Mouse (Mus musculus): ENCODE results near the gene Gucy1b2.

DNA sequence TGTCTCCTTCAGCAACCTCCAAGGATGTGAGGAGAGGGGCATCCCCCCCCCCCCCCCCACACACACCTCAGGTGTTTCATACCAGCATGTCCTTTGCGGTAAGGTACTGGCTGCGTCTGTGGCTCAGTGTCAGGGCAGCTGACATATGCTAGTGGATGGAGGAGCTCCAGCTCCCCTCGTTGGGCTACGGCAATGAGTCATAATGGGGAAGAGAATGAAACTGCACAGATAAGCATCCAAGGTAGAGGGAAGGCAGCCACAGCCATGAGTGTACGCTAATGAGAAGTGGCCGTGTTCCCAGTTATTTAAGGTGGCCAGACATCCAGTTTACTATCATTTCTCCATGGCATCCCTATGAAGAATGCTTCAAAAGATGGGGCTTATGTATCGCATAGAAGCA lies 32.2 kb upstream of the Gucy1b2 start:
- TF ChIP-seq CTCF (IDR thresholded peaks at IDR 0.05; ENCODE audit: low read depth) = no peak
- no peak for TF ChIP-seq EP300 (IDR thresholded peaks at IDR 0.05; ENCODE audit: low read depth)
